Mouse (Mus musculus) adrenal gland, postnatal 4 days (tissue): ENCODE results near the gene Ciz1. TPM values are rescaled to one million over a fixed set of nuclear protein-coding genes. Genes with fewer than 3 reads are reported as not detected.
A peak's percentile ranks its signal among the peaks of the same experiment; 100 is the strongest.

Experiments used
- DNase-seq, 2 experiments: peaks; one replicate each; pipeline ENCODE4 v3.0.0; 2021 to 2022; ENCODE audit warnings: low spot score in 2 of 2, mixed read lengths in 2 of 2
- total RNA-seq, 2 experiments: library from RNA; stranded (reverse); gene quantifications; 2 replicates each; pipeline ENCODE4 v1.2.3; 2021

Ciz1 gene
- total RNA-seq, 2 experiments from 2014 or later: 97.7 to 106 TPM

- no peak for DNase-seq
Observed at GRCm38 (mm10) chr2:32375317-32375940, 23.3 kb downstream of the Ciz1 start.

- no peak for DNase-seq
Observed at GRCm38 (mm10) chr2:32376963-32377362, 24.8 kb downstream of the Ciz1 start.

GRCm38 (mm10) chr2:32380001-32380500 is 27.9 kb downstream of the Ciz1 start:
- no peak for DNase-seq

DNA sequence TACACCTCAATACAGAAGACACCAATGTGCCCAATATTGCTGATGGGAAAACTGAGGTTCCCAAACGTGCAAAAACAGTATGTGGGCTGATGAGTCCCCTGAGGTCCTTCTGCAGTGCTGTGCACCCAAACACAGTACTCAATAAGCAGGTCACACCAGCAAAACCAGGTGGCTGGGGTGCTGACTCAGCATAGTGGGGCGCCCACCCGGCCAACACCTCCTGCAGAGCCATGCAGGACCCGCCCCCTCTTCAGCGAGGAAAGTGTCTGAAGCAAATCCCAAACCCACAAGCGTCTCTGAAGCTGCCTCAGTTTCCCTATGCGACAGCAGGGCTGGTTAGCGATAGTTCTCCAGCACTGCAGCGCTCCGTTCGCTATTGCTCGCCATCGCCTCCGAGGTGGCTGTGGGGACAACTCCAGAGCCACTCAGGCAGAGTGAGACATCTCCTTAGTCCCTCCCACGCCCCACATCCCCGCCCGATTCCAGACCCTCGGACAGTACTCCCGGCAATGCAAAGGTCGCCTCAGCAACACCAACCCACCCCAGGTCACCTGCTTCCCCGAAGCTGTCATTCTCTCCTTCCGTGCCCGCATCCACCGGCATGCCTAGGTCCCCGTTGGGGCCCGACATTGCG is 29.1 kb downstream of the Ciz1 start:
- no peak for DNase-seq

- DNase-seq: peak; percentile 87 to 88
Observed at GRCm38 (mm10) chr2:32381775-32382223, 29.7 kb downstream of the Ciz1 start, which contains the start of gene 1110008P14Rik. Gene 1110008P14Rik, minus strand, starts transcription at chr2:32381938.

DNA sequence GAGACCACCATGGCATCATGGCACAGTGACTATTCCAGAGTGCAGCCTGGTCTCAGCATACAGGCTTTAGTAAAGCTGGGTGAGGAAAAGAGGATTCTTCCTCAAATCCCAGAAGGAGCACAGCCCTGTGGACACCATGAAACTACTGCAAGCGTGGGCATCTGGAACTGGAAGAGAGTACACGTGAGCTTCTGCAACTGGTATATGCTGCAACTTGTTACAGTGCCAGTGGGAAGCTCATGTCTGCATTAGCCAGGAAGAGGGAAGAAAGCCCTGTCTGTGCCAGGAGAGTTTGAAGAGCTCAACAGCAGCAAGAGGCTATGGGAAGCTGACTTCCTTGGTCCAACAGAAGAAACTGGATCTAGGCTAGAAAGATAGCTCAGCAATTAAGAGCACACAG is 30.6 kb downstream of the Ciz1 start:
- no peak for DNase-seq

GRCm38 (mm10) chr2:32387706-32388490 is 35.8 kb downstream of the Ciz1 start, which contains the start of gene Lcn2:
Gene Lcn2, minus strand, starts transcription at chr2:32388252.
- DNase-seq: no peak

GRCm38 (mm10) chr2:32389157-32389556 is 37.0 kb downstream of the Ciz1 start:
- no peak for DNase-seq

GRCm38 (mm10) chr2:32390871-32391270 is 38.7 kb downstream of the Ciz1 start:
- DNase-seq: no peak

DNA sequence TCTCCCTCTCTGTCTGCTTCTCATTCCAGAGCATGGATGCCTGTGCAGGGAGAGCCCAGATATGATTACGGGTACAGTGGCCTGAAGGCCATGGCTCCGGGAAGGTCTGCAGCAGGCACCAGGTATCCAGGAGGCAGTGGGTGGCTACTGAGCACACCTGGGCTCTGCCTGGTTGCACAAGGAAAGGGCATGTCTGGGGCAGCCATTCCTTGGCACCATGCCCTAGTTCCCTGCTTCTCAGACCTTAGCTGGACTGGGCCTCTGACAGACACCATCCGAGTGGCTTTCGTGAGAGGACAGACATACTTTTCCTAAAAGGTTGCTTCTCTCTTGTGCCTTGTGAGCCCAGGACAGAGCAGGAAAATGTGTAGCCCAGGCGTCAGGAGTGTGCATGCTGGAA is 39.9 kb downstream of the Ciz1 start:
- DNase-seq: no peak

DNA sequence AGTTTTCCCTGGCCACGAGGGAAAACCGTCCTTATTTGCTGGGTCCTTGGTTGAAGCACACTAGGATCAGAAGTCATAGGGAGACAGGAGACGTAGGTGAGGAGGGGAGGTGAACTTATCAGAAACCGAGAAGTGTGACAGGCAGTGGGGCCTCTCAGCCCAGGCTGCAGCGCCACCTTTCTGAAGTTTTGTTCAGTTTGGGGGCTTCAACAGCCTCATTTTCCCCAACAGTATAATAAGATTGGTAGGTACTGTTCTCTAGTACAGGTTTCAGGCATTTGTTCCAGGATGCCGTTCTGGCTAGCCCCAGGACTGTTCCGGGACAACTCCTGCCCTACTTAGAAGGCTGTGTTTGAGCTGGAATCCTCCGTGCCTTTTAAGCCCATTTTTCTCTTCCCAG is 42.8 kb downstream of the Ciz1 start:
- DNase-seq: no peak

- peak; percentile 72 to 84 for DNase-seq
Observed at GRCm38 (mm10) chr2:32395484-32395945, 43.4 kb downstream of the Ciz1 start, which contains the start of gene Ptges2. Gene Ptges2, plus strand, starts transcription at chr2:32395896.

DNA sequence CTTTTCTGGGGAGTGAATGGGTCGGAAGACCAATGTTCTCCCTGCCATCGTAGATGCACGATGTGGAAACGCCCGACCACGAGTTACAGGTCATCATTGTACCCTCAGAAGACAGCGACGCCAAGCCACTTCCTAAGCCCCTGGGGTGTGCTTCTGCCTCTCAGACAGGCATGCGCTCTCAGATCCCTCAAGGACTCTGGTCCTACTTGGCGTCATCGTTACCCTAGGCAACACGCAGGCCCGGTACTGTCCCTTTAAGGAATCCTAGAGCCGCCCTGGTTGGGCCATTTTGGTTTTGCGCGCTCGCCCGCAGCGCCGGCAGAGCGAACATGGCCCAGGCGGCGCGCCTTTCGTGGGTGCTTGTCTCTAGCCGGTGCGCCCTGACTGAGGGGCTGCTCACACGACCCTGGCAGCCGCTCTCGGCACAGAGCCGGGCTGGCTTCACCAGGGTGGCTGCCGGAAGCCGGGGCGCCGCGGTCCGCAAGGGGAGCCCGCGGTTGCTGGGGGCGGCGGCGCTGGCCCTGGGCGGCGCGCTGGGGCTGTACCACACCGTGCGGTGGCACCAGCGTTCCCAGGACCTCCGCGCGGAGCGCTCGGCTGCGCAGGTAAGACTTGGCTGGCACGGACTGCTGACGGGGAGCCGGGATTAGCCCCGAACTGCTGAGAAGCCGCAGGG is 44.0 kb downstream of the Ciz1 start:
- peak; percentile 63 to 74 for DNase-seq

- no peak for DNase-seq
Observed at GRCm38 (mm10) chr2:32396695-32397094, 44.6 kb downstream of the Ciz1 start.

DNA sequence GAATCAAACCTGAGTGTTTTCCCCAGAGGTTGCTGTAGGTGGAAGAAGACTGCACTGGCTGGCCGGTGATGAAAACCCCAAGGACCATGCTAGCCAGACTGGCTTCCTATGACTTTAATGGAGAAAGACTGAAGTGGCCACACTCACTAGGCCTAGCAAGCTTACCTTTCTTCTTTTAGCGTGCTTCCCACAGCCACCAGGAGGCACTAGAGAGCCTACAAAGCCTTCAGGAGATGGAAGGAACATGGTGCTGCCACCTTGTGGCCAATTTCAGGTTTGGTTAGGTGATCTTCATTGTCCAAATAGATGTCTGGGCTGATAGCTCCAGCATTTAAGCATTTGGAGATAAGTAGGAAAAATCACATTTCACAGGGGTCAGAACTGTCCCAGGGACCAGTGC is 52.5 kb downstream of the Ciz1 start:
- peak; percentile 89 to 91 for DNase-seq

GRCm38 (mm10) chr2:32407144-32407824 is 55.2 kb downstream of the Ciz1 start:
- no peak for DNase-seq

- DNase-seq: no peak
Observed at GRCm38 (mm10) chr2:32408429-32409424, 56.6 kb downstream of the Ciz1 start.

DNA sequence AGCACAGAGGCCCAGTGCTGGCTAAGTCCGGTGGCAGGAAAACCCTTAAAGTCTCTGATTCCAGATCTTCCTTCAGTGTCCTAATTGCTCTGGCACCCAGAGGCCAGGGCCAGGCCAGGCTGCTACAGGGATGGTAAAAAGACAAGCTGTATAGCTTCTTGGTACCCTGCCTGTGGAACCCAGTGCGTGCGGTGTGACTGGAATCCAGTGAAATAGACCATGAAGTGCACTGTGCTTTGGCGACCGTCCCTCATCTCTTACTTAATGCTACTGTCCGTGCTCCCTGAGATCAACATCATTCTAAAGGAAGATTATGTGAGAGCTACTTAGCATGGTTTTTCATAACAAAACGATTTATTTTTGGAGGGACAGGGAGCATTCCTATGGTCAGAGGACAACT is 59.3 kb downstream of the Ciz1 start:
- DNase-seq: no peak
